Mouse (Mus musculus) T-helper 1 cell (primary cell): ENCODE results near the gene Fyb2.

Source experiments
- in situ Hi-C: fragments of 300-600 bp; cut with MboI, MseI; formaldehyde crosslinking; loops from one replicate; pipeline ENCODE4 v1.15.1; 2025; ENCODE audit warnings: high pct_unique_total_duplicates

The Fyb2 gene

DNA sequence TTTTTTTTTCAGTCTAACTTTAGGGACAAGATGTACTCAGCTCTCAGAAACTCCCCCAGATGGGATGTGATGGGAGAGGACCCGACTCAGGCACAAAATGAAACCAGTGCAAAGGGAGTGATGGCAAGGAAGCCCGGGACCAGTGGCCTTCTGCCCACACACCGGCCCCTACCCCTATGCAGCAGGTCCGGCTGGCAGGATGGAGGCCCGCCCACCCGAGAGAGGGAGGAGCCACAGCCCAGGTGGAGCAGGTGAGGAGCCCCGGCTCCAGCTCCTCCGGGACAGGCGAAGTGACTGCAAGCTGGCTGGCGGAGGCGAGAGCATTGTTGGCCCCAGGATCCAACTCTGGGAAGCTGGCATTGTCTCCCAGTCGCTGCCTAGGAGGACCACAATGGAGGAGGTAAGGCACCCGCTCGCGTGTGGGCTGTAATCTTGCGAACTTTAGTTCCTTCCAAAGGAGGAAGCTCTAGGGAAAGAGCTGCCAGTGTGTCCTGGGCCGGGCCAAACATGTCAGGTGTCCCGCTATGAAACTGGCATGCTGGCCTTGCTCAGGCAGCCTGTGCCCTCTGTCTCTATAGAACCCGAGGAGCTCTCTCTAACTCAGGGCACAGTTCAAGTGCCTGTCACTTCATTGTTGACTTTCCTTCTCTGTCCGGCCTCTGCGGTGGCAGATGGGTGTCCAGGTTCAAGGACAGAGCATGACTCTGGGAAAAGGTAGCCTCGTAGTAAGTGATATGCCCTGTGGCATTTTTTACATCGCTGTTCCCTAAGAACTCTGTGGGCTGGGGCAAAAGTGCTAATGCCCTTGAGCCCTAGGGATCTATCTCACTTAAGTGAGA lies at the start of gene Fyb2:
Gene Fyb2, plus strand, starts transcription at position 166 of the 839 bp plus-strand sequence.
- in situ Hi-C loops, result no loop called here

DNA sequence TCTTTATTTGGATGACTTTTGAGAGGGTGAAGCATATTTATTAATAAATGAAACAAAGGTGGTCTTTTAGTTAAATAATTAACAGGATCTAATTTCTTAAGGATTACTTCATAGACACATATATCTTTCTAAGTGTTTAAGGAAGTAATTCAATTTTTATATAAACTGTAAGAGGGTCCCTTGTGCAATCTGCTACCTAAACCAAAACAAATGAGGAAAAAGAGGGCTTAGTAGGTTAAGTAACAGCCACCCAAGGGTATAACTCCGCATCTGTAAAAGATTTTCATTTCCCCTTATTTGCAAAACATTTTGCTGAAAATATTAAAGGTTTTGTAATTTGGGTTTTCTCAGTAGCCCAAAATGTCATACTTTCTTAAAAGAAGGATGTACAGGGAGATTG lies 48.9 kb upstream of the Fyb2 start:
- in situ Hi-C loops, result no loop called here

DNA sequence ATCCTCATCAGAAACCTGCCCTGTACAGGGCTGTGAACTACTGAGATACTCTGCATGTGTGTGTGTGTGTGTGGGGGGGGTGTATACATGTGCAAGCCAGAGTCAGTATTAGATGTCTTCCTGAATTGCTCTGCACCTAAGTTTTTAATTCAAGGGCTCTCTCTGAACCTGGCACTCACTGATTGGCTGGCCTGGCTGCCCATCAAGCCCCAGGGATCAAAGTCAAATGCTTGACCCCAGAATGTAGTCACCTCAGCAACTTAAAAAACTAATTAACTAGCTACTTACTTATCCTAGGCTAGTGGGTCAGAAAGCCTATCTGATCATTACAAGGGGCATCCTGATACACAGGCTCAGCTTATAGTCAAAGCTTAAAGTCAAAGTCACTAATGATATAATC lies 43.7 kb upstream of the Fyb2 start:
- in situ Hi-C loops, result no loop called here

DNA sequence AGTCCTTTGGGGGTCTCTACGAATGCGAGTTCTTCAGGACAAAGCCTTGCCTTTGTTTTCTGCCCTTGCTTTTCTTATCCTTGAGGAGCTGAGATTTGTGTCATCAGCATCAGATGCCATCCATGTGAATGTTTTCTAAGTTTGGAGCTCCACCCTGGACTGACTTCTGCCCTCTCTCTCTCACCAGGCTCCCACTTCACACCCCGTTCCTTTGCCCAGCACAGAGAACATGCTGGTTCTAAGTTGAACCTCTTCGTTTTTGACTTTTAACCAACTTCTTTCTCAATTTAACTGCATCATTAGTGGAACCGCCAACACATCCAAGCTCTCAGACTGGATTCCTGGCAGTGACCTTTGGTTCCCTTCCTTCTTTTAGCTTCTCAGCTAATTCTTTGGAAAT lies 43.1 kb upstream of the Fyb2 start:
- in situ Hi-C loops, result no loop called here

DNA sequence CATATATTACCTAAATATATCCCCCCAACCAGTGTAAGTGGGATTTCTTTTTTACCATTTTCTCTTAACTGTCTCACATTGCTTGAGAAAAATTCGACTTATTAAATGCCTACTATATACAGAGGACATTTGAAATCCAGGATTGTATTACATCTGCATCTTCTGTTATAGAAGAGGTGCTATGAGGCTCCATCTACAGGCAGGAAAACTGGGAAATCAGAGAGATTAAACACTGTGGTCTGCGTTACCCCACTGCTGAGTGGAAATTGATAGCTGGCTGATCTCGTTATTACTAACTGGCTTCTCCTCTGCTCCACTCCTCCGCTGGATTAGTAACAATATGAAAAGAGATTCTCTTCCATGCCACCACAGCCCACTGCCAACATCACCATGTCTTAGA lies 37.4 kb upstream of the Fyb2 start:
- in situ Hi-C loops, result loop anchor here (25.0 kb wide), 1 partner anchor 1689 kb away; no protein-coding TSS in a partner anchor

DNA sequence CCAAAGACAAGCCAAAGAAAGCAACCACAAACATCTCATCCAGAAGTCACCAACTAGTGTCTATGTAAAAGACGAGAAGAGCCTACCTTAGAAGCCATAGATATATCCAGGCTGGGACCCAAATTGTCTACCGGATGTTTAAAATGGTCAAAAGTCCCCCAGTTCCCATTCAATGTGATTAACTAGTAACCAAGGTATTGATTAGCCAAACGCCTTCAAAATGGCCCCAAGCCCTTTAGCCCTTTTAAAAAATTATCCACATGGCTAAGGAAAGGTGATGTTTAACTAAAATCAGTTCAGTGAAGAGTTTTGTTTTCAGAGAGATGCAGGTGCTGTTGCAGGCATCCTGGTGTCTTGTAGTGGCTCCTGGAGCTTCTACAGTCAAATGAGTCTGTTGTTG lies 36.9 kb upstream of the Fyb2 start, which contains the start of gene C8a:
Gene C8a, minus strand, starts transcription at position 76 of the 400 bp plus-strand sequence.
- in situ Hi-C loops, result loop anchor here (25.0 kb wide), 1 partner anchor 1689 kb away; no protein-coding TSS in a partner anchor

DNA sequence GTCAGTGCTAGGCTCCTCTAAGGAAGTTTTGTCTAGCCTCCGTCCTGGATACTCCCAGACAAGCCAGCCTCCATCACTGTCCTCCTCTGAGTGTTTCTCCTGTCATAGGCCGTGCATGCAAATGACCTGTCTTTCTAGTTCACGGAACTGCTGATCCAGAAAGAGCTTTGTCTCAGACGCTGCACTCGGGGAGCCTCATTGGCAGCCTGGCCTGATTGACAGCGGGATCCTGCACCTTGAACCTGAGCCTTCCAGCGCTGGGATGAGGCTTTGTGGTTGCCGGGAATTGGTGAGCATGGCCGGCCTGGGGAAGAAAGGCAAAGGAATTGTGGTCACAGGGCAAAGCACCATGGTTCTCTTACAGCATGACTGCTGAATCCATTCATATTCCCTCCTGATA lies 25.8 kb upstream of the Fyb2 start:
- in situ Hi-C loops, result loop anchor here (25.0 kb wide), 1 partner anchor 1700 kb away; no protein-coding TSS in a partner anchor

DNA sequence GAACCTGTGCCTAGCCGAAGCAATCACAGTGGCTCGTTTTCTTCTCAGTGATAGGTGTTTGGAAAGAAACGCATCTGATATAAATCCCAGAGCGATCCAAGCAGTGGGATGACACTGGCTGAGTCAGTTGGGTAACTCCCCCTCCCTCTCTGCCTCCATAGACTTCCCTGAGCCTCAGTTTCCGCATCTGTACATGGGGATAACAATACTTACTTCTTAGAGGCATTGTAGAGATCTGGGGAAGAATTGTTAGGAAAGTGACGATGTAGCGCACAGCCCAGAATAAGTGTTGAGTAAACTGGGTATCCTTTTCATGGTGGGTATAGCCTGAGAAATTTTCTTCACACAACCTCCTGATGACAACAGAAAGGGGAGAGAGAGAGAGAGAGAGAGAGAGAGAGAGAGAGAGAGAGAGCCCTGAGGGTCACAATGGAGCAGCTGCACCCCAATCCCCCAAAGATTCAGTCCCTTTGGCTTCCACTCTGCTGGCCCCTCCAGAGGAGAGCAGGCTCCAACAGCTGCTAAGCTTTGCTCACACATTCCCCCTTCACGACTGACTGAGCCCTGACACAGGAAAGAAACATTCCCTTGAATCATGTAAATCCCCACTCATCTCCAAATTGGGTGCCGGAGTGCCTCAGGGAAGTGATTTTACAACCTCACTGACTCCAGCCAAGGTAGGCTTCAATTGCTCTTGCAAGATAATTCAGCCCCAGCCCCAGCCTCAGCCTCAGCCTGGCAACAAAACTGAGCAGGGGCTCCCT lies 24.6 kb upstream of the Fyb2 start:
- in situ Hi-C loops, result loop anchor here (25.0 kb wide), 1 partner anchor 1701 kb away; no protein-coding TSS in a partner anchor

DNA sequence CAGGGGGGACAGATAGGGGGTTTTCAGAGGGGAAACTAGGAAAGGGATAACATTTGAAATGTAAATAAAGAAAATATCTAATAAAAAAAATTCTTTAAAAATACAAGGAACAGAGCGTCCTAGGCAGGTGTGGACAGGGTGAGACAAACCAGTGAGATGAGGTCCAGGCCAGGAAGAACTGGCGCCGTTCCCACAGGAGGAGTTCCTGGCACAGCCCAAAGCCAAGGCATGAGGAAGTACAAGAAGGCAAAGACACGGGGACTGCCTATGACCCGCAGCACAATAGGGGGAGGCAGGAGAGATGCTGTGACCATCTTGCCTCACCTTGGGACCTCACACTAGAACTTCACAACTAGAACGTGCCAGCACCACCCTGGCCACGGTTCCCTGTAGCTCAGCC lies 21.5 kb upstream of the Fyb2 start:
- in situ Hi-C loops, result loop anchor here (10.0 to 25.0 kb wide), 2 partner anchors 1547 to 1704 kb away; no protein-coding TSS in a partner anchor

DNA sequence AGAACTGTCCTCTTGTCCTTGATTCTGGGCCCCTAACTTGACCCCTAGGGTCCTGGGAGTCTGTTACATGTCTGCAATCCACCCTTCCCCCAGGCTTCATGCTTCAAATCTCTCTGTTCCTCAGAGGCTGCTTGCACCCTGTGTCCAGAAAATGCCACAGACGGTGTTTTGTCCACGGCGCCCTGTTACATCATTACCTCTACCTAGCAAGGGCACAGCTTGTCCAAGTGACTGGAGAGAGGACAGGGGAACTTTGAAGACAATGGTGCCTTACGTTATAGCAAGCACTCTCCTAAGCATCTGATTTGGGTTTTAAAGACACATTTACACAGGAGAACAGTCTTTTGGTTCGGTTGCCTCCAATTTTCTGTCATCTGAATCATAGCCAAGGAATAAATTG lies 19.7 kb upstream of the Fyb2 start:
- in situ Hi-C loops, result loop anchor here (10.0 to 25.0 kb wide), 2 partner anchors 1549 to 1706 kb away; no protein-coding TSS in a partner anchor

DNA sequence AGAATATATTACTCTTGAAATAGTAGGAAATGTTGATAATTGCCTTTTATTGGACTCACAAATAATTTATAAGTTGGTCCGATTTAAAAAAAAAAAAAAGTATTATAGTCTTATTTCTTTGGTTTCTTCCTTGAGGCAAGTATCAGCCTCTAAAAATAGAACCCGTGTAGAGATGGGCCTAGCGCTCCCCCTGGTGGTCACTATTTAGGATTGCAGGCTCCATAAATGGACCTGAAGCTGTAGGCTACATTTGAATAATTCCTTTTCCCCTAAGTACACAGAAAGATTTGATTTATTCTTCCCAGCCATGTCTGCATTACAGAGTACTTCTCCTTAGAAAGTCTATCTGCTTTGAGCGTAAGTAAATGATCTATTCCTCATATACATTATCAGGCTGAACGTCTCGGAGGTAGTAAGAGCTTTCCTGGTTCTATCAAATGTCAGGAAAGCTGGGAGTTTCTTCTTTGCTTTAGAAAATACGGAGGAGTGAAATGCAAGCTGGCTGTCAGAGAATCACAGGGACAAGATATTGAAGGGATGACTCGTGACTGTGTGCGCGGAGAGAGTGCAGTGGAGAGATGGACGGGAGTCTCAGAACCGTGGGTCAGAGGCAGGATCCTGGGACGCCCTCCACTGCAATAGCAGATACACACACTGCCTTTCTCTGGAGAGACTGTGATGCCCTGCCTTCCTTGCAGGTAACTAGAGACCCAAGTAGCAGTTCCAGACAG lies 19.1 kb upstream of the Fyb2 start:
- in situ Hi-C loops, result loop anchor here (10.0 to 25.0 kb wide), 2 partner anchors 1549 to 1707 kb away; no protein-coding TSS in a partner anchor

DNA sequence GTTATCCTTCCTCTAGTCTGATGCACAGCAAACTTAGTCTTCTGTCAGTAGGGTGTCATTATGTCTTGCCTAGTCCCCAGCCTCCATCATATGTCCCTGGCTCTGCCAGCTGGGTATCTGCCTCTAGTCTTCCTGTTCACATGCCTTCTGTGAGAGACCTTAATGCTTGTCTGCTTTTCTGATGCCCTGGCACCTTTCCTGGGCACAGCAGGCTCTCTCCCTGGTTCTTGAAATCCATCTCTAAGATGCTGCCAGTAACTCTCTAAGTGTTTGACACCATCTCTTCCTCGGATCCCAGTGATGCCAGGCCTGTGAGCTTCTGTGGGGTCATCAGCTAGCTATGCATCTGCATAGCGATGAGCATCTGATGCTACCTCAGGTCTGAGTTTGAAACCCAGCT lies 10.4 kb upstream of the Fyb2 start:
- in situ Hi-C loops, result no loop called here

DNA sequence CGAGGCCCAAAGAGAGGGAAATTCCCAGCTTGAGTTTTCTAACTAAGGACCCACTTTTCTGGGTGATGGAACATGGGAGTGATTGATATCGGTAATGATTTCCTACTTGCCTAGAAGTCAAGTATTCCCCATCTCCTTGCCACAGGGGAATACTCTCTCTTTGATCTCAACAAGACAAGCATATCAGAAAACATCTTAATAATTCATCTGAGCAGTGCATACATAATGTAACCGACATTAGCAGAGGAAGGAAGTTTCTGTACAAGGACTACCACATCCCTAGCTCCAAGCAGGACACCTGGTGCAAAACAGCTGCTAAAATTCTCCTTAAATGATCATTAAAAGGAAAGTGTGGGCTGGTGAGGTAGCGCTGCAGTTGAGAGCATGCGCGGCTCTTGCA lies 8.2 kb upstream of the Fyb2 start:
- in situ Hi-C loops, result no loop called here

DNA sequence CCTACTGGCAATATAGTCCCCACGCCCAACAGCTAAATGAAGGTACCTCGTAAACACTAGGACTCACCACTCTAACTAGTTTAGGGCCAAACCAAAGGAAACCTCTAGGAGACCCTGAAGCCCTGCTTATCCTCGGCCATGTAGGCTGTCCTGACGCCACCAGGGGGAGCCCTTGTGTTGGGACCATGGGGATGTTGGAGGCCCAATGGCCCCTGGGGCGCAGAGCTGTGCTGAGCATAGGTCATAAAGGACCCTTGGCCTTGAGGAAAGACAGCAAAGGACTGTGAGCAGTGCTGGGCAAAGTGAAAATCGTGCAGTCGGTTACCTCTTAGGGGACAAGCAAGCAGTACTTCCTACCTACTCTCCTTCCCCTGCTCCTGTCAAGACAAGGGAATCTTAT lies 1.6 kb upstream of the Fyb2 start:
- in situ Hi-C loops, result no loop called here

DNA sequence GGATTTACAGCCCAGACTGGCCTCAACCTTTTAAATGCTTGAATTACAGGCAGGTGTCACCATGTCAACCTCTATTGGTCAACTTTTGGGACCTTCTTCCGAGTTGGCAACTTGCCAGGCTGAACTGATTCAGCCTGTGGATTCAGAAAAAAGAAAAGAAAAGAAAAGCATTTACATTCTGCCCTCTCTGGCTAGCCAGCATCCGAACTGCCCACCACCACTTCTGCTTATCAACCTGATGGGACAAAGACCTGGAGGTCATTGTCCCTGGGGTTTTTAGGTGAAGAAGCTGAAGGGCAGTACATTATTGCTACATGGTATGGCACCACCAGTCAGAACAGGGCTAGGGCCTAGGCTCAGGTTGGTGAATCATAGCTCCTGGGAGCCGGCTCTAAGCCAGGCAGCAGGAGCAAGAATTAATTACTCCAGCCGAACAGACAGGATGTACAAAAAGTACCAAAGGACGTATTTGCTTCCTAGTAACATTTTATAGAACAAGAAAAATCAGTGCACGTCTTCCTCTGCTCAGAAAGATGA lies 1.5 kb downstream of the Fyb2 start:
- in situ Hi-C loops, result no loop called here

DNA sequence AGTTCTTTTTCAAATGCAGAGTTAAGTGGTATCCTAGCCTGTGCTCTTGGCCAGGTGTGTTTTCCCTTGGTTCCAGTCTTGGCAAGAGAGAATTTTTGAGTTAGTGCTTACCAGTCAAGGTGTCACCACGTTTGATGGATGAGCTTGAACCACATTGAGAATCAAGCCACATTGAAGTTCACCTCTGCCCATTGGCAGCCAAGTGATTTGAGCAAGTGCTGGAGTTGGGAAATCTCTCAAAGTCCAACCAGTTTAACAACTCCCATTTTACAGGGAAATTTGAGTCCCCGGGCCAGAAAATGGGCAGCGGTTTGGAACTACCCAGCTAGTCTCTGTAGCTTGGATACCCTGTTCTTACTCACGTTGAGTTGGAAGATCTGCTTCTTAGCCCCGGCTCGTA lies 4.8 kb downstream of the Fyb2 start:
- in situ Hi-C loops, result no loop called here

DNA sequence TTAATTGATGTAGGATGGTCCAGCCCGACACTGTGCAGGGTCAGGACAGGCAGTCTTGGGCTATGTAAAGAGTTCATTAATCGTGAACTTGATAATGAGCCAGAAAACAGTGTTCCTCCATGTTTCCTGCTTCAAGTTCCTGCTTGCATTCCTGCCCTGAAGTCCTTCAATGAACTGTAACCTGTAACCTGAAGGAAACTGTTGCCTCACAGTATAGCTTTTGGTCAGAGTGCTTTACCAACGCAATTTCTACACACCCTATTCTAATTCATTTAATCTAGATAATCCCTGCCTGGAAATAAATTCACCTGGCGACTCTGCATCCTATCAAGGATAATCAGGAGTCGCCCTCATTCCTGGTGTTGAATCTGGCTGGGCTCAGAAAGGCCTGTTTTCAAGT lies 12.1 kb downstream of the Fyb2 start:
- in situ Hi-C loops, result no loop called here

DNA sequence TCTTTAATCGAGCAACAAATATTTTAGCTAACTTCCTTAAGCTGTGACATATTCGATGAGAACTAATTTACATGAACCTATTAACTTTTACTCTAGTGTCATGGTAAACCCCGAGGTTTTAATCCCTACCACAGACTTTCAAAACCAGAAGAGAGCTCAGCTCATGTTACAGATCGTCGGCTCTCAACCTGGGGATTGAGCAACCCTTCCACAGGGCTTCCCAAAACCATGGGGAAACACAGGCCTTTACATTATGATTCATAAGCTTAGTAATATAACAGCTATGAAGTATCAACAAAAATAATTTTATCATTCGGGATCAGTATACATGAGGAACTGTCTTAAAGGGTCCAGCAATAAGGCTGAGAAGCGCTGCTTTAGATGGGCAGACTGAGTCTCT lies 15.9 kb downstream of the Fyb2 start:
- in situ Hi-C loops, result no loop called here

DNA sequence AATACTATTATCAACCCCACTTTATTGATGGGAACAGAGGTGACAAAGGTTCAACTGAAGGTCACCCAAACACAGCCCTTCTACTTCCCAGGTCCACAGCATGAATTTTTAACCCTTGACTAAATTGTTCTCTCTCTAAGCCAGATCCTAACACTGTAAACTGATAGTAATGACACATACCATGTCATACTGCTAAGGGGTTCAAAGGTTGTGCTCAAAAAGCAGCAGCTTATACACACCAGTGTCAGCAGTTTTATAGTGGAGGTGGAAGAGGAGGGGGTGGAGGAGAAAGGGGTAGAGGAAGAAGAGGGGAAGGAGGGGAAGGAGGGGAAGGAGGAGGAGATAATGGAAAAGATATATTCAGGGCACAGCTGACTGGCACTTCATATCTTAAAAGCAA lies 20.4 kb downstream of the Fyb2 start:
- in situ Hi-C loops, result no loop called here

DNA sequence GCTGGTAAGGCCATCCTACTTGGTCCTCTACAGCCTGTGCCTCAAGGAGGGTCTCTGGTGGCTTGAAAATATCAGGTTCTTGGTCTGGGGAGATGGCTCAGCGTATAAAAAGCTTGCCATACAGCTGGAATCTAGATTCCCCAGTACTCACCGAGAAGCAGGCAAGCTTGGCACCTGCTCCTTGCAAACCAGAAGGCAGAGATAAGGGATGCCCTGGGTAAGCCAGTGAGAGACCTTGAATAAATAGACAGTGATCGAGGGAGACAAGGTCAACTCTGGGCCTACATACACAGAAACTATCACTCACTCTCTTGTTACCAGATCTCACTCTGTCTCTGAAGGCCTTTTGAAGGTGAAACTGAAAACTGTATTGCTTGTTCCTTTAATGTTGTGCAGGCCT lies 21.7 kb downstream of the Fyb2 start:
- in situ Hi-C loops, result no loop called here

DNA sequence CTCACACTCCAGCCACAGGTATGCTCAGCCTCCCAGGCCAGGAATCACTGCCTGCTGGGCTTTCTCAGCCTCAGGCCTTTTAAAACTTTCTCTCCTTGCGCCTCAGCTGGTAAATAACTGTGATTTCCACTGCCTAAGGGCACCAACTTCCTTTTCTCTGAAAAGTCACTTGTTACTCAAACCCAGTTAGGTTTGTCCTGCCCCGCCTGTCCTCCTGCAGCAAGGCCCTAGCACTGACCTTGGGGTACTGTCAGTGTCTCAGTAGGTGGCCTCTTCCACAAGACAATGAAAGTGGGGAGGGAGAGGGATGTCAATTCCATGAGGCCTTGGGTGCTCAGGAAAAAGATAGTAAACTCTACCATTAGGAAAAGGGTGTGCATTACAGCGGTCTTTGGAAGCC lies 22.2 kb downstream of the Fyb2 start:
- in situ Hi-C loops, result no loop called here

DNA sequence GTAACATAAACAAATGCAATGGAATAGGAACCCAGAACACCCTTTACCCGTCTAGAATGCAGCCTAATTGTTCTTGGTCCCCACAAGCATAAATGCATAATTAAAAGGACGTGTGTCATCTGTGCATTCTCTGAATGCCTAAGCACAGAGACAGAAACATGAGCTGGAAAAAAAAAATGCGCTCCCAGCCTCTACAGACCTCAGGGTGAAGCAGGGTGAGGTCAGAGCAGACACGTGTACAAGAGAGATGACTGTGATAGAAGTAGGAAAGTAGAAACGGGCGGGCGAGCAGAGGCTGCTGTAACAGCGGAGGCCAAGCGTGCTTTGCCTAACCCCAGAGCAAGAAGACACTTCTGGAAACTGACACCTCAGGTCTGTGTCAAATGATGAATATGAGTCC lies 22.8 kb downstream of the Fyb2 start:
- in situ Hi-C loops, result no loop called here
